Mouse (Mus musculus) stomach, embryonic 16.5 days (tissue): ENCODE data around the gene Sulf2. TPM values are rescaled to one million over a fixed set of nuclear protein-coding genes. Genes with fewer than 3 reads are reported as not detected.

Experiments used
- ATAC-seq: fragments of 200-750 bp; cut with Nextera tagmentation; 2 replicates; pipeline ENCODE4 v1.8.0; 2017; ENCODE audit warnings: moderate number of reproducible peaks, moderate TSS enrichment; ENCODE audit not compliant: insufficient read depth, low FRiP score
- H3K27ac ChIP-seq: fragments of 300-500 bp; sonication (generic); 2 replicates; pipeline ENCODE4 v1.5.1; 2014; ENCODE audit warnings: low read length
- H3K27me3 ChIP-seq: fragments of 300-500 bp; sonication (generic); 2 replicates; pipeline ENCODE4 v1.6.1; 2014; ENCODE audit warnings: low read length, control low read depth, mixed read lengths; ENCODE audit not compliant: control insufficient read depth, insufficient read depth
- H3K36me3 ChIP-seq: fragments of 300-500 bp; sonication (generic); 2 replicates; pipeline ENCODE4 v1.6.1; 2014; ENCODE audit warnings: low read length; ENCODE audit not compliant: control insufficient read depth, insufficient read depth
- H3K4me1 ChIP-seq: fragments of 300-500 bp; sonication (generic); 2 replicates; pipeline ENCODE4 v1.6.1; 2014; ENCODE audit warnings: low read length, control low read depth, mixed read lengths; ENCODE audit not compliant: control insufficient read depth, insufficient read depth
- H3K4me2 ChIP-seq: fragments of 300-500 bp; sonication (generic); 2 replicates; pipeline ENCODE4 v1.6.1; 2014; ENCODE audit warnings: low read depth, low read length, mixed read lengths
- H3K4me3 ChIP-seq: fragments of 300-500 bp; sonication (generic); replicated peaks from 2 replicates; pipeline ENCODE4 v1.5.1; 2014; ENCODE audit warnings: mild to moderate bottlenecking, low read length
- H3K9ac ChIP-seq: fragments of 300-500 bp; sonication (generic); 2 replicates; pipeline ENCODE4 v1.6.1; 2014; ENCODE audit warnings: low read length
- H3K9me3 ChIP-seq: fragments of 300-500 bp; sonication (generic); replicated peaks from 2 replicates; pipeline ENCODE4 v1.6.1; 2016; ENCODE audit warnings: low read length, control low read depth; ENCODE audit not compliant: control insufficient read depth
- WGBS: fragments of 180-500 bp; shearing (Covaris S2); extraction: QIAGEN DNeasy Blood & Tissue Kit; methylation state at CpG from one replicate; pipeline ENCODE4 v1.1.7; 2014; 5-methylcytosine and 5-hydroxymethylcytosine counted together
- polyA plus RNA-seq: library from polyadenylated mRNA; unstranded; fragments of >200 nt; fragmentation: Nextera tagmentation; extraction: Ambion mirVana; gene quantifications from 2 replicates; pipeline ENCODE4 v1.2.1, GENCODE M21; 2015

The Sulf2 gene
- polyA plus RNA-seq, 1 experiment from 2014 or later, result 124 TPM

DNA sequence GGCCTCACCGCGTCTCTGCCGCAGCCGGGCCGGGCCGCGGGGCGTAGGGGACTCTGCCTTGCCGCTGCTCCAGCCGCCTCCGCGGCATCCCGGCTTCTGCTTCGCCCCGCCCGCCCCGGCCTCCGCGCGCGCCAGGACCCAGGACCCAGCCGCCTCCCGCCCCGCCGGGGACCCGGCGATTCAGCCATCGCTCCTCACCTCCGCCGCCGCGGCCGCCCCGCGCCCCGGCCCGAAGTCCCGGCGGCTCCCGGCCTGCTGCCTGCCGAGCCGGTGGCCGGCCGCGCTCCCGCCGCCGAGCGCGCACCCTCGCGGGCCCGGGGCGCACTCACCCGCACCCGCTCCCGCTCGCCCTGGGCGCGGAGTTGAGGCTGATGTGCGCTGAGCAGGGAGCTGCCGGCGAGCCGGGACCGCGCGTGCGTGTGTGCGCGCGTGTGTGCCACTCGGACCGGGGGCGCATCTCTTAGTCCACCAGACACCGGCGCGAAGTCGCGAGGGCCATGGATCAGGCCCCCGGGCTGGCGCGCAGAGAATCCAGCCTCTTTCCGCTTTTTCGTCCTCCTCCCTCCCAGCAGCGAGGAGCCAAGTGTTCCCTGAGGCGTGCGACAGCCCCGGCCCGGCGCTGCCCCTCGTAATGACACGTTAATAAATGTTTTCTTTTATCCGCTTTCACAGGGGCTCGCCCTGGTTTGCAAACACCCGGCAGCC, 562 bp downstream of the Sulf2 start:
- no peaks in the 10 kb centered on the region for H3K9me3 ChIP-seq
- no peaks in the 10 kb centered on the region for H3K36me3 ChIP-seq
- ATAC-seq, result peak; percentile 6; the same call in 1 of the 2 replicates
- peaks cover 40% of the 10 kb centered on the region for H3K4me1 ChIP-seq
- no peaks in the 10 kb centered on the region for H3K27me3 ChIP-seq
- H3K4me2 ChIP-seq, result peak overlapping the region; percentile 94
- under 1% methylated on average over 90 of the region's 95 CpGs for WGBS
- H3K9ac ChIP-seq, result peak overlapping the region; percentile 91
- peak overlapping the region; percentile 94 for H3K27ac ChIP-seq
- H3K4me3 ChIP-seq, result peak overlapping the region; percentile 75

DNA sequence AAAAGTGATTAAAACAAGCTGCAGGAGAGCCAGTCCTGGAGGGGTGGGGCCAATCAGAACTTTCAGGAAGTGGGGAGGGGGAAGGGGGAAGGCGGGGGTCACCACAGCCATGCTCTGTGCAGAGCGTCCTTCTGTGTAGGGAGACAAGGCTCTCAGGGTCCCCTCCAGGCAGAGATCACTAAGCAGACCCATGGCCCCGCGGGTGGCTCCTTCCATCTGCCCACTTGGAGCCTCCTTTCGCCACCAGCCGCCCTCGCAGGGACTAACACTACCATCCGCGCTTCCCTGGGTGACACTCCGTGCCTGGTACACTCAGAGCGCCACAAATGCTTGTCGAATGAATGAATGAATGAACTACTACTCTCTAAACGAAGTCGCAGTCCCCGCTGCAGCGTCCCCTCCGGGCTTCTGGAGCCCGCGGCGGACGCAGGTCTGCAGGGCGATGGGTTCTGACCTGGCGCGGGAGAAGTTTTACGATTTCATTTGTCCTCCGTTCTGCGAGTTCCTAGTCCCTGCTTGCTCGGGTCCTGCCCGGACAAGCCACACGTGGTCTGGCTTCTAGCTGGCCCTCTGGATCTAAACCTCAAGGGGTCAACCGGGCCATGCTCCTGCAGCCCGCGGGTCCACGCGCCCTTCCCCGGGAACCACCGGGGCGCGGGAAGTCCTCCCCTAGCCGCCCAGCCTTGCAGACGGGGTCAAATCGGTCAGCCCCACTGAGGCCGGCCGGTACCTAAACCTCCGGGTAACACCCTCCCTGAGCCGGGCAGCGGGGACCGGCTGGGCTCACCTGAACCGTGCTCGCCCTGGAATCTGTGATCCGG, 1.4 kb downstream of the Sulf2 start:
- Histone ChIP-seq H3K9me3 (no peaks in the 10 kb centered on the region), H3K9ac (peak overlapping the region; percentile 91), H3K27ac (peak overlapping the region; percentile 94), H3K4me2 (peak overlapping the region; percentile 94), H3K27me3 (no peaks in the 10 kb centered on the region), H3K4me1 (peaks cover 48% of the 10 kb centered on the region), H3K36me3 (no peaks in the 10 kb centered on the region), H3K4me3 (peak overlapping the region; percentile 75)
- WGBS, result 1% methylated on average over 51 of the region's 51 CpGs
- ATAC-seq, result peak; percentile 27; the same call in 1 of the 2 replicates

DNA sequence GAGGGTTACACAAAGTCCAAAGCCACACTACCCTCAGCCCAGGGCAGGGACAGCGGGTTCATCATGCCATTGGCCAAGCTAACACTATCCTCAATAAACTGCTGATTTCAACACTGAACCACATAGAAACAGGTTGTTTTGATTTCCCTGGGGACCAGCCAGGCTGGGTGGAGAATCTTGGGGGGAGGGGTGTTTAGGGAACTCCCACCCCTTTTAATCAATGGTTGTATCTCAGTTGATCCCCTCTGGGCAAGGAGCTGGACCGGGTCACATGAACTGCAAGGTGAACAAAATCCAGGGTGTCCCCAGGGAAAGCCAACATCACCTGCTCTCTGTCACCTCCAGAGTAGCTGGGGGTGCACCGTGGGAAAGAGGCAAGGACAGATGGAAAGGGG, 2.1 kb downstream of the Sulf2 start:
- no peaks in the 10 kb centered on the region for H3K9me3 ChIP-seq
- 27% methylated on average over 3 of the region's 3 CpGs for WGBS
- peak overlapping the region; percentile 75 for H3K4me3 ChIP-seq
- H3K36me3 ChIP-seq, result no peaks in the 10 kb centered on the region
- no peaks in the 10 kb centered on the region for H3K27me3 ChIP-seq
- H3K4me1 ChIP-seq, result peaks cover 55% of the 10 kb centered on the region
- H3K9ac ChIP-seq, result peak overlapping the region; percentile 91
- H3K27ac ChIP-seq, result peak overlapping the region; percentile 94
- peak overlapping the region; percentile 94 for H3K4me2 ChIP-seq
- peak; percentile 2; the same call in 1 of the 2 replicates for ATAC-seq

DNA sequence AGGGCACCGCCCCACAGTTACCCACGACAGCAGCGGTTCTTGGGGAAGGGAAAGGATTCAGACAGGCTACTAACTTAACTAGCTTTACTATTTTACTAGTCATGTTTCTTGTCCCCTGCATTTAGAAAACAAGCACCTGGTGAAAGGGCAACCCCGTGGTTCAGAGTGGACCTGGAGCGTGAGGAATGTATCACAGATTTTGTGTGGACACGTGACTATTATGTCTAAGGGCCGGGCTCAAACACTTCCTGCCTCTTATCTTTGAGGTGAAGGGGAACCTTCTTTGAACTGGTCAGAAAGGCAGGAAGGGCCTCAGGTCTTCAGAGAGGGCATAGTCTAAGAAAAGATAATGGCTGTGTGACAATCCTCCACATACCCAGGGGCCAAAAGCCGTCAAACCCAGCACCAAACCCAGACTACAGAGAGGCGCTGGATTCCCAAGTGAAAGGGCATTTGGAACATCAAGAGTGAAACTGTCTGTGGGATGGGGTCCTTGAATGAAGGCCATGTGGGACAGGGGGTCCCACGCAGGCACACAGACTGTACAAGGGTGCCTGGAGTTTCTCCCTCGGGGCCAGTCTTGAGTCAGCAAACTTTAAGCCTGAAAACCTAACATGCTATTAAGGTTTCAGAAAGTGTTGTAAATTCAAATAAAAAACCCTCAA, 2.6 kb downstream of the Sulf2 start:
- Histone ChIP-seq H3K9ac (peak overlapping the region; percentile 91), H3K9me3 (no peaks in the 10 kb centered on the region), H3K4me1 (peaks cover 59% of the 10 kb centered on the region), H3K4me3 (peak overlapping the region; percentile 75), H3K27ac (peak overlapping the region; percentile 94), H3K27me3 (no peaks in the 10 kb centered on the region), H3K36me3 (no peaks in the 10 kb centered on the region), H3K4me2 (peak overlapping the region; percentile 94)
- ATAC-seq, result no peak
- WGBS, result 51% methylated on average over 11 of the region's 11 CpGs

DNA sequence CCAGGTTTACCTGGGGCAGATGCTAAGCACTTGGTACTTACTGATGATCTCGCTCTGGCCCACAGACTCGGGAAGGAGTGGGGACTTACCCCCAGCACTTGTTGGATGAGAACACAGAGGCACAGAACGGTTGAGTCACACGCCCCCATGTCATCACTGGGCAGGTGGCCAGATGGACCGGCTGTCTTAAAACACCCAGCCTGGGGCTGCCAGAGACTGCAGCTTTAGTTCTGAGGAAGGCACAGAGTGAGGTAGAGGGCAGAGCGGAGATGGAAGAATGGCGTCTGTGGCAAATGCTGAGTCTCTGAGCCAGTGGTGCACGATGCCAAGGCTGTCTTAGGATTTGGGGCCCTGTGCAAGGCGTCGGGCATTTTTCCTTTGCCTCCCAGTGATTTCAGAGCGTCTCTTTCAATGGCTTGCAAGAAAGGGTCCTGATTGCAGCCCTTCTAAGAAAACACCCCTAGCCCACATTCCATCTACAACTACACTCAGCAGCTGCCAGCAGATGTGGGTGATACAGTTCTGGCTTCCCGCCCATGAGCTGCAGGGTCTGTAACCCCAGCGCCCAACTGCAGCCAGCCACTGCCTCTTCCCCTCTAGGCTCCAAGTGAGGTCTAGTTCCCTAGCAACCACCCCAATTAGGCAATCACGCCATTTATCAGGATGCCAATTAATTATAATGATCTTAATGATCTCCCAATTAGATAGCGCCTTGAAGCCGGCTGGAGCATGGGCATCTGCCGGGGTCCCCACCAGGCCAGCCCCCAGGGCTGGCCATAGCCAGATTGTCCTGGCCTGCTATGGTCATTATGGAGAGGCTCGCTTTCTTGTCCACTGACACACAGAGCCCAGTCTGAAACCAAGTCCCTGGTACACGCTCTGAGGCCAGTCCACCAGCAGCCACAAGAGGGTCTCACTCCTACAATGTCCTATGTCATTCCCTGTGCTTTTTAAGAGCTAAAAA, 3.7 kb downstream of the Sulf2 start:
- no peaks in the 10 kb centered on the region for H3K9me3 ChIP-seq
- peak overlapping the region; percentile 94 for H3K4me2 ChIP-seq
- H3K27ac ChIP-seq, result peak overlapping the region; percentile 46
- H3K27me3 ChIP-seq, result no peaks in the 10 kb centered on the region
- 51% methylated on average over 19 of the region's 19 CpGs for WGBS
- no peaks in the 10 kb centered on the region for H3K36me3 ChIP-seq
- H3K4me1 ChIP-seq, result peaks cover 64% of the 10 kb centered on the region
- 0 out of 2 replicates have a peak overlapping the region, but pooled peaks have one; percentile 1 for H3K4me3 ChIP-seq
- peak; percentile 21; the same call in 1 of the 2 replicates for ATAC-seq
- peak overlapping the region; percentile 42 for H3K9ac ChIP-seq

DNA sequence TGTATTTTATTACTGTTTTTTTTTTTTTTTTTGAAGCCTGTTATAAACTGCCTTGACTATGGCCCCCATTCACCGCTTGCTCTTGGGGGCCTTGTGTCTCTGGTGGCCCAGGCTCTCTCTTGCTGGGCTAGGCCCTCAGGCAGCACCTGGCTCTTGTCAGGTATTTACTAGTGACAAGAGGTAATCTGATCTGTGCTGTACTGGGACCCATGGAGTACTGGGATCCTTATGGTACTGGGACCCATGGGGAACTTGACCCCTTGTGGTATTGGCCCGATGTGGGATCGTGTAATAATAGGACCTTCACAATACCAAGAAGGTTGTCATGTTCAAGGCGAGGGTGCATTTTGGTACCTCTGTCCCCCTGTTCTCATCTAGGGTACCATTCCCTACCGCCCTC, 4.9 kb downstream of the Sulf2 start:
- peaks cover 63% of the 10 kb centered on the region for H3K4me1 ChIP-seq
- WGBS, result 87% methylated on average over 5 of the region's 5 CpGs

DNA sequence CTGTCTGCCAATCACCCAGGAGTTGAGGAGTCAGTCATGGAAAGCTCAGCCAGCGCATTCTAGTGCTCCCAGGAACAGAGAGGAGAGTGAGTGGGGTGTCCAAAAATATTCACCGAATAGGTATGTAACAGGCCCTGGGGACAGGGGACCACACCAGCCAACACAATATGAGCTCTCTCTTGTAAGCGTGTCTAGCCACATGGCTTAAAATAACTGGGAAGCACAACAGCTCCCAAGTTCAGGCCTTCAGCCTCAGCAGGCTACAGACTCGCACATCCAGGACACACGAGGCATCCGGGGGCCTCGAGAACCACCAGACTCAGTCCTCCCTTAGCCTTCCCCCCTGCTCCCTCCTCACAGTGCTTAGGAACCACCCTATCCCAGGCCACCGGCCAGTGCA, 6.0 kb downstream of the Sulf2 start:
- WGBS, result 67% methylated on average over 8 of the region's 8 CpGs
- Histone ChIP-seq H3K4me3 (no peak overlapping the region), H3K4me1 (peaks cover 63% of the 10 kb centered on the region), H3K36me3 (no peaks in the 10 kb centered on the region), H3K4me2 (peak overlapping the region; percentile 16), H3K27ac (peak overlapping the region; percentile 78), H3K27me3 (no peaks in the 10 kb centered on the region), H3K9ac (peak overlapping the region; percentile 57; the same call in 1 of the 2 replicates), H3K9me3 (no peaks in the 10 kb centered on the region)
- no peak for ATAC-seq

More for the DNA sequence above, 4.9 kb downstream of the Sulf2 start:
- no peak overlapping the region for H3K4me2 ChIP-seq
- H3K9me3 ChIP-seq, result no peaks in the 10 kb centered on the region
- no peak for ATAC-seq
- no peaks in the 10 kb centered on the region for H3K27me3 ChIP-seq
- H3K9ac ChIP-seq, result no peak overlapping the region
- no peak overlapping the region for H3K4me3 ChIP-seq
- peak overlapping the region; percentile 34; the same call in 1 of the 2 replicates for H3K27ac ChIP-seq
- no peaks in the 10 kb centered on the region for H3K36me3 ChIP-seq

DNA sequence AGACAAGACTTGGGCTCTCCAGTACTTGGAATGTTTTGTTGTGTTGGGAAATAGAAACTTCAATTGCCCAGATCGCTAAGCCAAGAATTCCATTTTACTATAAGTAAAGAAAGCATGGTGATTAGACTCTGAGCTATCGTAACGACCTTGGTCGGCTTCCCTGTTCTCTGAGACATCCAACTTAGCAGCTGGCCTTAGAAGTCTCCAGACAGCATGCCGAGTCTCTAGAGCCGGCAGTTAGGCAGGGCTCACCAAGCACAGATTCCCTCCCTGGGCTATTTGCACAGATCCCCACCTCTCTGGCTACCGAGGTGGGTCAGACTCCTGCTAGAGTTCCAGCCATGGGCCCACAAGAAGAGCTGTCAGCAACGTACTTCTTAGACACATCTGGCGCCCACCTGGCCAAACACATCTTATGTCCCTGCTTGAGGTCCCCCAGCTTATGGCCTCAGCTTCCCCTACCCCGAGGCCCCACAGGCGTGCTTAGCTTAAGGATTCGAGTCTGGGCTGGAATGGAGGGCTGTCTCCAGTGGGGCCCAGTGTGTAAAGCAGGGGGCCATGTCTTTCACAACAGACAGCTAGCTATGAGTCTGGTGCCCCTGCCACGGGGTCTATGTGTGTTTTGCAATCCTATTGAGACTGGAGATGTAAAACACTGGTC, 6.7 kb downstream of the Sulf2 start:
- Histone ChIP-seq H3K9me3 (no peaks in the 10 kb centered on the region), H3K36me3 (no peaks in the 10 kb centered on the region), H3K4me2 (peak overlapping the region; percentile 16), H3K4me1 (peaks cover 70% of the 10 kb centered on the region), H3K4me3 (no peak overlapping the region), H3K27ac (peak overlapping the region; percentile 78), H3K9ac (peak overlapping the region; percentile 57), H3K27me3 (no peaks in the 10 kb centered on the region)
- 22% methylated on average over 13 of the region's 13 CpGs for WGBS
- no peak for ATAC-seq
